Mouse (Mus musculus) ES-E14 (cell line): ENCODE results near the gene Mecp2.

Experiments
- CHD2 ChIP-seq: IDR thresholded peaks from 2 replicates; pipeline ENCODE4 v1.6.1; 2014; ENCODE audit warnings: mild to moderate bottlenecking, low read depth, low read length, inconsistent platforms
- ZC3H11A ChIP-seq: IDR thresholded peaks from 2 replicates; pipeline ENCODE4 v1.6.1; 2012; ENCODE audit warnings: low read depth, mild to moderate bottlenecking, inconsistent platforms, low read length, borderline replicate concordance

DNA sequence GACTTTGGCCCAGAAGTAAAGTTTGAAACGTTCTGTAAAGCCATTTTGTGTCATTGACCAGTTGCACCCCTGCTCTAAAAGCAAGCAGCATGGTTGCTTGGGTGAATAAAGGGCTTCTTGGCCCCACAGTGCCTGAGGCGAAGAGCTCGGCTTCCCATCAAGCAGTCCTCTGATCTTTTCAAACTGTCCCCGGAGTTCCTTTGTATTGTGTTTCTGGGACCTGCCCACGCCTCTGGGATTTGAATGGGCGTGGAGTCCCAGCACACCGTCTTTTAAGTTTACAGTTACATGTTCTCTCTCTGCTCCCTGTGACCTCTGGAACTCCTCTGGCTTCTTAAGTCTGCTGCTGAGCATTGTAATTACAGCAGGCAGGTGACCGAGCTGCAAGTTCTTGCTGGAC lies 127.1 kb downstream of the Mecp2 start:
- no peak for TF ChIP-seq ZC3H11A
- no peak for TF ChIP-seq CHD2
